Comparison of ENCODE assay signal across 16 mouse cellular contexts in genomic region chr5:89760368-89760767, GRCm38 (mm10).
A peak's percentile ranks its signal among the peaks of the same experiment; 100 is the strongest.
DNase-seq lines count a peak whose midpoint lies in the region; ATAC-seq lines count a peak whose summit lies in the region.
"Had no signal": no experiment of that assay in that cellular context is flagged by ENCODE, and none has a peak within 500 bp of the region (broad histone marks: within the 10 kb centered on the region; RNA-seq: fewer than 3 reads in every experiment).

No protein-coding gene starts in this region.

- no peak for DNase-seq in frontal cortex, postnatal 14 days (ENCODE audit: low spot score in 2 of 2)
- peak; percentile 12 to 24 for DNase-seq in left cerebral cortex, adult 18-20 months (ENCODE audit: low spot score in 2 of 2)
- no peak for DNase-seq in left cerebral cortex, adult 11 months (ENCODE audit: low spot score)
- peak; percentile 41 for DNase-seq in brain, adult 2 months (ENCODE audit: low read depth, low spot score)
- DNase-seq in layer of hippocampus, adult 9-10 months (ENCODE audit: low spot score) = no peak
- DNase-seq: adrenal gland, adult 2 months; adrenal gland, postnatal 10 days; adrenal gland, postnatal 25 days; cerebellum, adult 11-12 months; cerebellum, adult 2 months; cerebellum, adult 9-10 months; cerebellum, postnatal 10 days; cerebellum, postnatal 25 days; forebrain, postnatal 0 days had no signal

- ATAC-seq in frontal cortex, adult (ENCODE audit: low TSS enrichment) = peak; percentile 82
- ATAC-seq: forebrain, embryonic 15.5 days; forebrain, postnatal 0 days had no signal

Comparison
In these comparisons a context has a peak if more than half of its experiments do, and no peak if none do; other contexts are left out.
1. DNase-seq: peak in left cerebral cortex, adult 18-20 months (2 of 2) and brain, adult 2 months (single experiment); none in frontal cortex, postnatal 14 days (0 of 2), left cerebral cortex, adult 11 months (single experiment) and layer of hippocampus, adult 9-10 months (single experiment).